Mouse (Mus musculus) liver, embryonic 11.5 days (tissue): ENCODE measurements at regions not wholly inside any gene's neighbourhood (a gene's known extent, or its start where the extent isn't known, plus 50 kb on each side); places are given as distances from the start of the nearest gene placed in this dataset.
A peak's percentile ranks its signal among the peaks of the same experiment; 100 is the strongest.

ENCODE experiments used
- ATAC-seq: fragments of 200-750 bp; cut with Nextera tagmentation; replicated peaks from 2 replicates; pipeline ENCODE4 v1.8.0; 2017; ENCODE audit warnings: moderate number of reproducible peaks, mild to moderate bottlenecking, moderate TSS enrichment, moderate library complexity; ENCODE audit not compliant: low FRiP score
- DNase-seq: peaks from one replicate; pipeline ENCODE4 v3.0.0-alpha.2; 2017; ENCODE audit warnings: low spot score
- H3K27ac ChIP-seq: fragments of 300-500 bp; sonication (generic); 2 replicates; pipeline ENCODE4 v1.5.1; 2014; ENCODE audit warnings: mild to moderate bottlenecking, low read depth, low read length, control low read depth
- H3K27me3 ChIP-seq: fragments of 300-500 bp; sonication (generic); replicated peaks from 2 replicates; pipeline ENCODE4 v1.6.1; 2014; ENCODE audit warnings: low read length, mixed read lengths; ENCODE audit not compliant: control insufficient read depth, insufficient read depth
- H3K36me3 ChIP-seq: fragments of 300-500 bp; sonication (generic); 2 replicates; pipeline ENCODE4 v1.6.1; 2014; ENCODE audit warnings: mild to moderate bottlenecking, low read length, moderate library complexity, mixed read lengths; ENCODE audit not compliant: control insufficient read depth, insufficient read depth
- H3K4me1 ChIP-seq: fragments of 300-500 bp; sonication (generic); replicated peaks from 2 replicates; pipeline ENCODE4 v1.6.1; 2014; ENCODE audit warnings: low read length, mixed read lengths; ENCODE audit not compliant: control insufficient read depth, insufficient read depth
- H3K4me2 ChIP-seq: fragments of 300-500 bp; sonication (generic); 2 replicates; pipeline ENCODE4 v1.6.1; 2014; ENCODE audit warnings: mild to moderate bottlenecking, control low read depth, moderate library complexity
- H3K4me3 ChIP-seq: fragments of 300-500 bp; sonication (generic); 2 replicates; pipeline ENCODE4 v1.5.1; 2014; ENCODE audit warnings: low read depth, low read length, control low read depth
- H3K9ac ChIP-seq: fragments of 300-500 bp; sonication (generic); 2 replicates; pipeline ENCODE4 v1.6.1; 2014; ENCODE audit warnings: low read depth, low read length, control low read depth
- H3K9me3 ChIP-seq: fragments of 300-500 bp; sonication (generic); 2 replicates; pipeline ENCODE4 v1.6.1; 2016; ENCODE audit warnings: low read length, inconsistent platforms, mixed read lengths; ENCODE audit not compliant: control insufficient read depth
- WGBS: fragments of 180-500 bp; shearing (Covaris S2); extraction: QIAGEN DNeasy Blood & Tissue Kit; methylation state at CpG from one replicate; pipeline ENCODE4 v1.1.7; 2014; 5-methylcytosine and 5-hydroxymethylcytosine counted together

DNA sequence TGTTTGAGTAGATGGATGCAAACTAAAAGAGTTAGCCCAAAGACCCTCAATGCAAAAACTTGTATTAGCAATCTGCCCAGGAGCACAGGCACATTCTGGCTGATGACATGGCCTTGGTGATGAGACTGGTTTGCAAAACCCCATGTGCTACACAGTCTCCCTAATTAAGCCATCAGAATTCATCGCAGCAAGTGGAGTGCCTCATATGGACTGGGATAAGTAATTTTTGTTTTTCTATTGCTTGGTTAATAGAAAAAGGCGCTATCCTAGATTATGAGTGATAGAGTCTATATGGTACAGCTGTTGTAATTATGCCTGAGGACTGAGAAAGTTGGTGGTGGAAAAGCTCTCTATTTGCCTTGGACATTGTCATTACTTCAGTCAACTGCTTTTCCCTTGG is 155.2 kb upstream of the Robo1 start:
- no peaks in the 10 kb centered on the region for H3K9me3 ChIP-seq
- no peaks in the 10 kb centered on the region for H3K36me3 ChIP-seq
- H3K4me1 ChIP-seq, result no peaks in the 10 kb centered on the region
- DNase-seq, result no peak
- WGBS, result 80% methylated on average over 2 of the region's 2 CpGs
- no peak overlapping the region for H3K27ac ChIP-seq
- no peak for ATAC-seq
- no peak overlapping the region for H3K4me2 ChIP-seq
- no peak overlapping the region for H3K9ac ChIP-seq
- H3K27me3 ChIP-seq, result no peaks in the 10 kb centered on the region
- H3K4me3 ChIP-seq, result no peak overlapping the region

DNA sequence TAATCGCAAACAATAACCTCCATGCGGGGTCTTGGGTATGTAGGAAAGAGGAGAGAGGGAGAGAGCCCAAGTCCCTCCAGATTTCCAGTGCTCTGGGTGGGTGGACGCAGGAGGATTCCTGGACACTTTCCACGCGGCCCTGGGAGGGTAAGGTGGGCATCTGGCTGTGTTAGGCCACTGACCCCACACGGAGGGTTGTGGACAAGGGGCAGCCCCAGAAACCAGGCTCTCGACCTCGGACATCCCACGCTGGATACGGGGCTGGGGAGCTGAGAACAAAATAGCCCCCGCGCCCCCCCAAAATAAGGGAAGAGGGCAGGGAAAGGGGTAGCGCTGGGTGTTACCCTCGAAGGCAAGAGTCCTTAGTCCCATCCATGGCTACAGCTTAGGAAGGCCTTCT is 150.2 kb upstream of the Robo1 start:
- no peaks in the 10 kb centered on the region for H3K9me3 ChIP-seq
- H3K27ac ChIP-seq, result no peak overlapping the region
- no peak for ATAC-seq
- DNase-seq, result no peak
- no peaks in the 10 kb centered on the region for H3K4me1 ChIP-seq
- no peak overlapping the region for H3K4me2 ChIP-seq
- no peaks in the 10 kb centered on the region for H3K27me3 ChIP-seq
- no peaks in the 10 kb centered on the region for H3K36me3 ChIP-seq
- no peak overlapping the region for H3K4me3 ChIP-seq
- 85% methylated on average over 14 of the region's 14 CpGs for WGBS
- no peak overlapping the region for H3K9ac ChIP-seq

DNA sequence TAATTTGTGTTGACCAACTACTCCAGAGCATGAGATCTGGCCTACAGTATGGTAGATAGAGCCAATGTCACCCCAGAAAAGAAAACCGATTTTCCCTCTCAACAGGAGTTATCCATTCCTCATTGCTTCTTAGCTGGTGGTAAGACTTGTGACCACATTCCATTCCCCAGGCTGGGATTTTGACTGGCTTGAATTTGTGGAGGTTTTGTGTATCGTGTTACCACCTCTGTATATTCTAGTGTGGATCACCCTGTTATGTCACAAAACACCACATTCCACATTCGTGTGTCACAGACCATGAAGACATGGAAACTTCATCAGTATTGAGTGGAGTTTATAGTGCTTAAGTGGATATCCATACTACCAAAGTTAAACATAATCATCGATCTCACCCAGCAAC is 148.7 kb upstream of the Robo1 start:
- Histone ChIP-seq H3K4me3 (no peak overlapping the region), H3K27ac (no peak overlapping the region), H3K36me3 (no peaks in the 10 kb centered on the region), H3K9me3 (no peaks in the 10 kb centered on the region), H3K4me2 (no peak overlapping the region), H3K4me1 (no peaks in the 10 kb centered on the region), H3K27me3 (no peaks in the 10 kb centered on the region), H3K9ac (no peak overlapping the region)
- DNase-seq (no peak), ATAC-seq (no peak)
- WGBS, result 83% methylated on average over 4 of the region's 4 CpGs

DNA sequence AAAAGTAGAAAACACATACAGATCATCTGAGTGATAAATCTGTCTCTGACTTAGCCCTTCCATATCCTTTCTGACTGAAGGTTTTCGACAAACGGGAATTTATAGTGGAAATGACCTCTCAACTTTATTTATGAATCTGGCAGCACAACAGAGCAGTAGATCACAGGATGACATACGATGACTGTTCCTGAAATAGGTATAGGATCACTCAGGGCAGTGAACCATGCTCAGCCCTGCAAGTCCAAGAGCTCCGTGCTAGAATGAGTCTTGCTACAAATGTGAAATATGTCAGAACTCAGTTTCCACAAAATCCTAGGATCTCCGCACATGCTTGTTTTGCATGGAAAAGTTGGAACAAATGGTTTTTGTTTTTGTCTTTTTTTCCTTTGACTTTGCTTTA is 132.4 kb upstream of the Robo1 start:
- no peak overlapping the region for H3K9ac ChIP-seq
- no peaks in the 10 kb centered on the region for H3K9me3 ChIP-seq
- H3K4me2 ChIP-seq, result no peak overlapping the region
- no peak overlapping the region for H3K4me3 ChIP-seq
- H3K27ac ChIP-seq, result no peak overlapping the region
- WGBS, result 79% methylated on average over 5 of the region's 5 CpGs
- no peak for DNase-seq
- ATAC-seq, result no peak
- no peaks in the 10 kb centered on the region for H3K27me3 ChIP-seq
- no peaks in the 10 kb centered on the region for H3K4me1 ChIP-seq
- H3K36me3 ChIP-seq, result no peaks in the 10 kb centered on the region

- Histone ChIP-seq H3K36me3 (no peaks in the 10 kb centered on the region), H3K4me3 (no peak overlapping the region), H3K4me1 (no peaks in the 10 kb centered on the region), H3K27ac (no peak overlapping the region), H3K9me3 (no peaks in the 10 kb centered on the region), H3K4me2 (no peak overlapping the region), H3K27me3 (no peaks in the 10 kb centered on the region), H3K9ac (no peak overlapping the region)
- ATAC-seq, result no peak
- WGBS, result 23% methylated on average over 1 of the region's 1 CpGs
- DNase-seq, result no peak
Observed at GRCm38 (mm10) chr16:72194320-72194719, 113.8 kb upstream of the Robo1 start.

DNA sequence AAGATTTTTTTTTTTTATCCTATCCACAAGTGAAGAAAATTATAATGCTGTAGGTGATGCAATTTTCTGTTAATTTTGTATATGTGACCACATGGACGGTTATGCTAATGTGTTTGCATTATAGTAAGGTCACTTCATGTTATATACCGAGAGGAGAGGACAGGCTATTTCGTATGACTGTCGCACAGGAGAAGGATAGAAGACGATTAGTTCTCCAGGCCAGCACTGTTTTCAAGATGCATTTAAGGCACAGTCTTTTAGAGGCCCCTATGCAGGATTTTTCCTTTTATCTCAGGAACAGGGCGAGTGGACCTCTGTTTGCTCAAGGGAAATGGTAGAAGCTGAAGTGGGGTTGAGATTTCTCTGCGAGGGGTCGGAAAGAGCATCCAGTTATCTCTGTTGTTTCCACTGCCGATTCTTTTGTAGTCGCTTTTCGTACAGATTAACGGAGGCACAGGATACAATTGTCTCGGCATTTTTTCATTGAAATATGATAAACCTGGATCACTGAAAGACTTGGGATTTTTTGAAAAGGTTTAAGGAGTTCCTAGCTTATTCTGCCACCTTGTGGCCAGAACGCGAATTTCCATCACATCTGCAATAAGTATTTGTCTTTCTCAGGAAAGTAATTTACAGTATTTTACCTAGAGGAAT is 92.6 kb upstream of the Robo1 start:
- ATAC-seq (no peak), DNase-seq (no peak)
- H3K27me3 ChIP-seq, result no peaks in the 10 kb centered on the region
- H3K4me3 ChIP-seq, result no peak overlapping the region
- WGBS, result 46% methylated on average over 15 of the region's 15 CpGs
- H3K36me3 ChIP-seq, result no peaks in the 10 kb centered on the region
- no peaks in the 10 kb centered on the region for H3K9me3 ChIP-seq
- H3K4me2 ChIP-seq, result peak overlapping the region; percentile 30; the same call in 1 of the 2 replicates
- H3K4me1 ChIP-seq, result no peaks in the 10 kb centered on the region
- H3K27ac ChIP-seq, result no peak overlapping the region
- H3K9ac ChIP-seq, result no peak overlapping the region

GRCm38 (mm10) chr16:72218021-72218420 is 90.1 kb upstream of the Robo1 start:
- H3K27ac ChIP-seq, result no peak overlapping the region
- H3K36me3 ChIP-seq, result no peaks in the 10 kb centered on the region
- H3K4me3 ChIP-seq, result no peak overlapping the region
- DNase-seq, result no peak
- H3K4me2 ChIP-seq, result no peak overlapping the region
- 4% methylated on average over 3 of the region's 3 CpGs for WGBS
- H3K9ac ChIP-seq, result no peak overlapping the region
- H3K9me3 ChIP-seq, result no peaks in the 10 kb centered on the region
- no peak for ATAC-seq
- no peaks in the 10 kb centered on the region for H3K27me3 ChIP-seq
- H3K4me1 ChIP-seq, result no peaks in the 10 kb centered on the region

DNA sequence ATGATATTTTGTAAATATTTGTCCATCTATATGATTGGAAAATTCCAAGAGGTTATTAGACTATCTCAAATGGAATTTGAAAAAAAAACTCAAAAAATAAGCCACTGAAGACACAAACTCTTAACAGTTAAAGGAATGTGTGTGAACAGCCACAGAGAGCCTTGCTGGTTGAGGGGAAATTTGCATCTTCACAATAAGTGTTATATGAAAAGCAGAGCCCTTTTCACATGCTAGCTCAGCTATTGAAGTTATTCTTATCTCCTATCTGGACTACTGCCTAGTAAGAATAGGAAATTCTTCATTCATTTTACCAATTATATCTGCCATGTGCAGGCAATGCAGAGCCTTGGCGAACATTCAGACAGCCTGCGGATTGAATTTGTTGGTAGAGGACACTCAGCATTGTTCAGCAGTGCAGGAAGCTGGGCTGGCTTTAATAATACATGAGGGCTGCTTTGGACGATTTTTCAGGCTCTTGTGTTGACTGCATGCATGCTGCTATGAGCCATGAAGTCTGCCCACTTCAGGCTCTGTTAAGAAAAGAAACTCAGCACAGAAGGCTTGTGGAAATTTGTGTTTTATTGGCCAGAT is 86.1 kb upstream of the Robo1 start:
- Histone ChIP-seq H3K36me3 (no peaks in the 10 kb centered on the region), H3K27me3 (no peaks in the 10 kb centered on the region), H3K4me3 (no peak overlapping the region), H3K9me3 (no peaks in the 10 kb centered on the region), H3K27ac (no peak overlapping the region), H3K4me2 (no peak overlapping the region), H3K9ac (no peak overlapping the region), H3K4me1 (no peaks in the 10 kb centered on the region)
- 58% methylated on average over 3 of the region's 3 CpGs for WGBS
- ATAC-seq (no peak), DNase-seq (no peak)

DNA sequence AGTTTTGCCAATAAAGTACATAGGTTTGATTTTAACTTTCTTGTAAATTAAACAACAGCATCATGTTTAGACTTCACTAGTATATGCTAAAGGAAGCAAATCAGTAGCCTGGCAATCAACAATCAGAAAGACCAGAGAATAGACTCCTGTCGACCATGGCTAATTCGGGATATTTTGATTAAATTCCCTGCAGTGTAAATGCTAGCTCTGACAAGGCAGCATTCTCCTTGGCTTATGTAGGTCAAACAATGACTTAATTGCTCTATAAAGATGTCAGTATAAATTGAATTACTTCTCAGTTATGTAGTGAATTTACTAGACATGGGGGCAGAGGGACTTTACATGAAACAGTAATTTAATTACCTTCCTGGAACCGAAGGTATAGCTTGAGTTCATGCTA is 84.2 kb upstream of the Robo1 start:
- 76% methylated on average over 3 of the region's 3 CpGs for WGBS
- H3K4me1 ChIP-seq, result no peaks in the 10 kb centered on the region
- H3K9me3 ChIP-seq, result no peaks in the 10 kb centered on the region
- H3K36me3 ChIP-seq, result no peaks in the 10 kb centered on the region
- no peak overlapping the region for H3K27ac ChIP-seq
- no peaks in the 10 kb centered on the region for H3K27me3 ChIP-seq
- no peak overlapping the region for H3K4me3 ChIP-seq
- ATAC-seq (no peak), DNase-seq (no peak)
- no peak overlapping the region for H3K9ac ChIP-seq
- H3K4me2 ChIP-seq, result no peak overlapping the region
